Mouse (Mus musculus) lung, adult 2 months (tissue): ENCODE measurements around the gene Taar7e. TPM values are rescaled to one million over a fixed set of nuclear protein-coding genes. Genes with fewer than 3 reads are reported as not detected.

Experiments
- DNase-seq: peaks from one replicate; pipeline ENCODE4 v3.0.0; 2022
- H3K4me1 ChIP-seq: fragments of 200-500 bp; 2 replicates; pipeline ENCODE4 v1.6.1; 2011; ENCODE audit warnings: low read length; ENCODE audit not compliant: control insufficient read depth, insufficient read depth
- H3K4me3 ChIP-seq: fragments of 200-500 bp; replicated peaks from 2 replicates; pipeline ENCODE3; 2011; ENCODE audit warnings: low read depth, mild to moderate bottlenecking, control low read depth, low read length; ENCODE audit errors: extremely low read depth
- CTCF ChIP-seq: fragments of 200-500 bp; IDR thresholded peaks from 2 replicates; pipeline ENCODE4 v1.5.1; 2011; ENCODE audit warnings: mild to moderate bottlenecking, low read length, control low read depth; ENCODE audit not compliant: insufficient read depth
- POLR2A ChIP-seq: fragments of 200-500 bp; IDR thresholded peaks from 2 replicates; pipeline ENCODE4 v1.6.1; 2011; ENCODE audit warnings: low read depth, mild to moderate bottlenecking, control low read depth, low read length, borderline replicate concordance; ENCODE audit errors: extremely low read depth
- WGBS: fragments of 180-500 bp; shearing (Covaris S2); methylation state at CpG from one replicate; pipeline ENCODE4 v1.1.7; 2018; 5-methylcytosine and 5-hydroxymethylcytosine counted together
- polyA plus RNA-seq: library from polyadenylated mRNA; depleted of rRNA; stranded (reverse); fragments of >200 nt; gene quantifications from 2 replicates; pipeline ENCODE4 v1.2.3, GENCODE M21; 2012; rRNA removed

The Taar7e gene
- polyA plus RNA-seq: not detected in 2 replicates

GRCm38 (mm10) chr10:24037314-24037713, at the start of gene Taar7e:
TSS of gene Taar7e (plus strand) at chr10:24037614.
- WGBS: 86% methylated on average over 2 of the region's 2 CpGs
- H3K4me3 ChIP-seq: no peak within 1 kb of the TSS
- no peak for DNase-seq

DNA sequence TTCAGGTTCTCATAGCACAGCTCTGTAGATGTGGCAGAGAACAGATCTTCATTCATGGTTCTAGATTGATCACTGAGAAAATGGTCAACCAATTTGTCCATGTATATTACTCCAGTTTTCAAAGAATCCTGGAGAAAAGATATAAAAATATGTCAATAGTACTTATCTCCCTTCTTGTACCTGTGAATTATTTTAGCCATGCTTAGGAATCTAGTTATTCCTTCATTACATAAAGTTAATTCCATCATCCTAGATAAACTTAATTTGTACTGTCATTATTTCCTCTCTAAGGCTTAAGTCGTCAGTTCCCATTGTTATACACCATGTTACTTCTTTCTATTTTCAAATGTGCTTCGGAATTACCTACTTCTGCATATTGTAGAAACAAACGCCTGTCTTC, 44.0 kb upstream of the Taar7e start, which contains the start of gene Taar7a:
TSS of gene Taar7a (minus strand) at position 101 of the 400 bp plus-strand sequence.
- Histone ChIP-seq H3K4me1 (no peaks in the 10 kb centered on the region), H3K4me3 (no peak within 1 kb of the TSS)
- DNase-seq: no peak
- WGBS: 85% methylated on average over 3 of the region's 3 CpGs
- TF ChIP-seq CTCF (no peak), POLR2A (no peak)

More at GRCm38 (mm10) chr10:24037314-24037713, at the start of gene Taar7e:
- TF ChIP-seq POLR2A (no peak), CTCF (no peak)
- no peaks in the 10 kb centered on the region for H3K4me1 ChIP-seq

DNA sequence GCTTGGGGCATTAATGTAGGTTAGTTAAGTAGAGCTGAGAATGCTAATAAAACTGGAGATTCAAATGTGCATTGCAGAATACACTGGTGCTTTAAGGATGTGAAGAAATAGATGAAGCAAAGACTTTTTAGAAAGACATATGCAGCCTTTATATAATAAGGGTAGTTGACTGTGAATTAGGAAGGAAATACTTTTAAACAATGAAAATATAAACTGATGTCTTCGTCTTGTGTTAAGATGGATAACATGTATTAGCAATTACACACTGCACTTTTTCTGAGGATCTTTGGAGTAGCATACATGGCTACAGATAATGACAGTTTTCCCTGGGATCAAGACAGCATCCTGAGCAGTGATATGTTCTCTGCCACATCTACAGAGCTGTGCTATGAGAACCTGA, 37.8 kb upstream of the Taar7e start, which contains the start of gene Taar7b:
TSS of gene Taar7b (plus strand) at position 301 of the 400 bp plus-strand sequence.
- WGBS: 31% methylated on average over 1 of the region's 1 CpGs

DNA sequence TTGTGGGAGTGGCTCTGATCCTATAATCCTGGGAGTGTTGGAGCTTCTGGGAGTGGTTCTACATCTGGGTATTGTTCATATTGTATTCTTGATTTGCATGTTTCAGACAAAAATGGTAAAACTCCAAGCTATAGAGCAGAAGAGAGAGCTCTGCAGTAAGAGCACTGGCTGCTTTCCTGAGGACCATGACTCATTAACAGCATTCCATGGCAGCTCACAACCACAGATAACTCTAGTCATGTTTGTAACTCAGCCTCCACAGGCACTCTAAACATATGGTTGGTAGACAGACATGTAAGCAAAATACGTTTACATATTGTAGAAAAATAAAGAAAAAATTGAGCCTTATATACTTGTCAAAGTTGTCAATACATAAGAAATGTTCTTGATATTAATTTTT, 31.0 kb upstream of the Taar7e start:
- H3K4me3 ChIP-seq: no peak overlapping the region
- 60% methylated on average over 1 of the region's 1 CpGs for WGBS
- H3K4me1 ChIP-seq: no peaks in the 10 kb centered on the region
- DNase-seq: no peak
- TF ChIP-seq POLR2A (no peak), CTCF (no peak)

More for the DNA sequence above, 37.8 kb upstream of the Taar7e start, which contains the start of gene Taar7b:
- DNase-seq: no peak
- no peak within 1 kb of the TSS for H3K4me3 ChIP-seq
- no peak for TF ChIP-seq CTCF
- TF ChIP-seq POLR2A: no peak
- H3K4me1 ChIP-seq: no peaks in the 10 kb centered on the region

GRCm38 (mm10) chr10:24007034-24007433, 30.4 kb upstream of the Taar7e start:
- WGBS: 22% methylated on average over 2 of the region's 2 CpGs
- no peak for DNase-seq
- TF ChIP-seq CTCF (no peak), POLR2A (no peak)

DNA sequence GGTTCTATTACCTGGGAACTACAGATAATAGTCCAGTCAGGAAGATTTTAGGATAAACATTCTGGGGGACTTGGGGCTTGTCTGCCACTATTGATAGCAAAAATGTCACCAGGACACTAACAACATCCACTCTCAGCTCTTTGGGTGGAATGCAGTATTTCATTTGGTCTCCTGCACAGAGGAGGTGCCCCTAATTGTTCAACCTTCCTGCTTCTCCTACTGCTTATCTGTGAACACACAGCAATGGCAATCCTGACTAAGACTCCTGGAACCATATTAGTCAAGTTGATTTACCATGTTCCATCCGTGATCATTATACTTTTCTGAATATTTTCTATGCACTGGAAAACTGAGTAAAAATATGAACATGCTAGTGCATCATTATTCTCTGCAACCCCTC, 29.3 kb upstream of the Taar7e start:
- Histone ChIP-seq H3K4me1 (no peaks in the 10 kb centered on the region), H3K4me3 (no peak overlapping the region)
- 81% methylated on average over 1 of the region's 1 CpGs for WGBS
- no peak for TF ChIP-seq POLR2A
- no peak for TF ChIP-seq CTCF
- DNase-seq: no peak

More at GRCm38 (mm10) chr10:24007034-24007433, 30.4 kb upstream of the Taar7e start:
- Histone ChIP-seq H3K4me3 (no peak overlapping the region), H3K4me1 (no peaks in the 10 kb centered on the region)

- TF ChIP-seq POLR2A: no peak
- no peak for TF ChIP-seq CTCF
- no peak for DNase-seq
- H3K4me3 ChIP-seq: no peak within 1 kb of the TSS
- no peaks in the 10 kb centered on the region for H3K4me1 ChIP-seq
Measured at GRCm38 (mm10) chr10:24026922-24027321, 10.5 kb upstream of the Taar7e start, which contains the start of gene Taar7d. TSS of gene Taar7d (plus strand) at chr10:24027222.

GRCm38 (mm10) chr10:24031347-24031746, 6.1 kb upstream of the Taar7e start:
- no peak for TF ChIP-seq CTCF
- TF ChIP-seq POLR2A: no peak
- H3K4me1 ChIP-seq: no peaks in the 10 kb centered on the region
- no peak for DNase-seq
- no peak overlapping the region for H3K4me3 ChIP-seq

- TF ChIP-seq CTCF: no peak
- no peak for TF ChIP-seq POLR2A
- Histone ChIP-seq H3K4me3 (no peak overlapping the region), H3K4me1 (no peaks in the 10 kb centered on the region)
- 44% methylated on average over 2 of the region's 2 CpGs for WGBS
- no peak for DNase-seq
Measured at GRCm38 (mm10) chr10:24040120-24040869, 2.9 kb downstream of the Taar7e start.

DNA sequence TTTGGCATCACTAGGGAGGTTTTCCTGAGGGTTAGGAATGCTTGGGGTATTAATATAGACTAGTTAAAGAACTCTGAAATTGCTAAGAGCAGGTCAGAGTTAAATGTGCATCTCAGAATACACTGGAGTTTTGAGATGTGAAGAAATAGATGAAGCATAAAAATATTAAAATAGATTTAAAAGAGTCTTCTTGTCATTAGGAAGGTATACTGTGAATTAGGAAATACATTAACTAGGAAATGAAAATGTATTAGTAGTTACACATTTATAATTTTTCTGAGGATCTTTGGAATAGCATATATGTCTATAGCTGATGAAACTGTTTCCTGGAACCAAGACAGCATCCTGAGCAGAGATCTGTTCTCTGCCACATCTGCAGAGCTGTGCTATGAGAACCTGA, 11.8 kb downstream of the Taar7e start, which contains the start of gene Taar7f:
TSS of gene Taar7f (plus strand) at position 301 of the 400 bp plus-strand sequence.
- DNase-seq: no peak
- Histone ChIP-seq H3K4me1 (no peaks in the 10 kb centered on the region), H3K4me3 (no peak within 1 kb of the TSS)
- TF ChIP-seq CTCF (no peak), POLR2A (no peak)
